Mouse (Mus musculus) kidney, postnatal 14 days (tissue): ENCODE results near the gene Hmga1.

ENCODE experiments used
- DNase-seq: peaks from one replicate; pipeline ENCODE4 v3.0.0; 2022; ENCODE audit warnings: mixed read lengths

Hmga1 gene

GRCm38 (mm10) chr17:27532095-27532494 is 24.2 kb upstream of the Hmga1 start:
- DNase-seq, result no peak

GRCm38 (mm10) chr17:27533354-27533753 is 22.9 kb upstream of the Hmga1 start:
- DNase-seq, result no peak

- DNase-seq, result peak; percentile 88
These were observed 21.6 kb upstream of the Hmga1 start for GRCm38 (mm10) chr17:27534718-27535117.

GRCm38 (mm10) chr17:27541261-27541660 is 15.0 kb upstream of the Hmga1 start:
- DNase-seq, result no peak

GRCm38 (mm10) chr17:27541984-27542383 is 14.3 kb upstream of the Hmga1 start:
- DNase-seq, result no peak

- no peak for DNase-seq
These were observed 11.7 kb upstream of the Hmga1 start for GRCm38 (mm10) chr17:27544551-27544950.

GRCm38 (mm10) chr17:27545991-27546390 is 10.3 kb upstream of the Hmga1 start:
- DNase-seq, result no peak

- no peak for DNase-seq
These were observed 9.7 kb upstream of the Hmga1 start for GRCm38 (mm10) chr17:27546574-27547085.

- DNase-seq, result peak; percentile 57
These were observed 8.9 kb upstream of the Hmga1 start for GRCm38 (mm10) chr17:27547253-27547868.

GRCm38 (mm10) chr17:27549234-27549633 is 7.1 kb upstream of the Hmga1 start:
- DNase-seq, result no peak

- DNase-seq, result no peak
These were observed 4.8 kb upstream of the Hmga1 start for GRCm38 (mm10) chr17:27551393-27551940.

GRCm38 (mm10) chr17:27552215-27553201 is 3.8 kb upstream of the Hmga1 start:
- DNase-seq, result no peak

GRCm38 (mm10) chr17:27554062-27554960 is 2.0 kb upstream of the Hmga1 start:
- no peak for DNase-seq

GRCm38 (mm10) chr17:27555075-27555511 is 1.2 kb upstream of the Hmga1 start:
- peak; percentile 65 for DNase-seq

GRCm38 (mm10) chr17:27555512-27556172 is 655 bp upstream of the Hmga1 start:
- DNase-seq, result peak; percentile 79

- DNase-seq, result peak; percentile 55
These were observed 1.1 kb downstream of the Hmga1 start for GRCm38 (mm10) chr17:27557181-27557926.

GRCm38 (mm10) chr17:27557927-27558661 is 1.8 kb downstream of the Hmga1 start:
- DNase-seq, result no peak

GRCm38 (mm10) chr17:27558845-27559244 is 2.5 kb downstream of the Hmga1 start:
- no peak for DNase-seq

GRCm38 (mm10) chr17:27559596-27559995 is 3.3 kb downstream of the Hmga1 start:
- DNase-seq, result no peak

GRCm38 (mm10) chr17:27560926-27561480 is 4.7 kb downstream of the Hmga1 start:
- no peak for DNase-seq
